Mouse (Mus musculus): ENCODE measurements at regions not wholly inside any gene's neighbourhood (a gene's known extent, or its start where the extent isn't known, plus 50 kb on each side); places are given as distances from the start of the nearest gene placed in this dataset.

GRCm38 (mm10) chr8:46898697-46899445, 87.8 kb upstream of the Enpp6 start:
- no peak for DNase-seq

GRCm38 (mm10) chr8:46900826-46901225, 85.9 kb upstream of the Enpp6 start:
- no peak for DNase-seq

- no peak for DNase-seq
Observed at GRCm38 (mm10) chr8:46904731-46905130, 82.0 kb upstream of the Enpp6 start.

GRCm38 (mm10) chr8:46907390-46907789, 79.3 kb upstream of the Enpp6 start:
- no peak for DNase-seq

- no peak for DNase-seq
Observed at GRCm38 (mm10) chr8:46908186-46908585, 78.5 kb upstream of the Enpp6 start.

- no peak for DNase-seq
Observed at GRCm38 (mm10) chr8:46913956-46914355, 72.7 kb upstream of the Enpp6 start.

- no peak for DNase-seq
Observed at GRCm38 (mm10) chr8:46920071-46920470, 66.6 kb upstream of the Enpp6 start.

- no peak for DNase-seq
Observed at GRCm38 (mm10) chr8:46921075-46921474, 65.6 kb upstream of the Enpp6 start.

- DNase-seq = no peak
Observed at GRCm38 (mm10) chr8:46921585-46921984, 65.1 kb upstream of the Enpp6 start.

GRCm38 (mm10) chr8:46924787-46925548, 61.7 kb upstream of the Enpp6 start:
- no peak for DNase-seq

- DNase-seq = no peak
Observed at GRCm38 (mm10) chr8:46928718-46929117, 58.0 kb upstream of the Enpp6 start.

GRCm38 (mm10) chr8:46929678-46930077, 57.0 kb upstream of the Enpp6 start:
- DNase-seq = no peak

GRCm38 (mm10) chr8:46931267-46931666, 55.4 kb upstream of the Enpp6 start:
- no peak for DNase-seq

- no peak for DNase-seq
Observed at GRCm38 (mm10) chr8:46933256-46933655, 53.4 kb upstream of the Enpp6 start.

GRCm38 (mm10) chr8:46934254-46934653, 52.4 kb upstream of the Enpp6 start:
- DNase-seq = no peak

- DNase-seq = peak; percentile 63 to 68
Observed at GRCm38 (mm10) chr8:46934898-46935297, 51.8 kb upstream of the Enpp6 start.

GRCm38 (mm10) chr8:46936039-46936438, 50.6 kb upstream of the Enpp6 start:
- DNase-seq = no peak
